Mouse (Mus musculus): Measurements from ENCODE around the gene Elovl6. TPM values are rescaled to one million over a fixed set of nuclear protein-coding genes. Genes with fewer than 3 reads are reported as not detected.

Gene Elovl6
- 1 to 10 TPM; 4.5 to 5.4 TPM for total RNA-seq (2023)

DNA sequence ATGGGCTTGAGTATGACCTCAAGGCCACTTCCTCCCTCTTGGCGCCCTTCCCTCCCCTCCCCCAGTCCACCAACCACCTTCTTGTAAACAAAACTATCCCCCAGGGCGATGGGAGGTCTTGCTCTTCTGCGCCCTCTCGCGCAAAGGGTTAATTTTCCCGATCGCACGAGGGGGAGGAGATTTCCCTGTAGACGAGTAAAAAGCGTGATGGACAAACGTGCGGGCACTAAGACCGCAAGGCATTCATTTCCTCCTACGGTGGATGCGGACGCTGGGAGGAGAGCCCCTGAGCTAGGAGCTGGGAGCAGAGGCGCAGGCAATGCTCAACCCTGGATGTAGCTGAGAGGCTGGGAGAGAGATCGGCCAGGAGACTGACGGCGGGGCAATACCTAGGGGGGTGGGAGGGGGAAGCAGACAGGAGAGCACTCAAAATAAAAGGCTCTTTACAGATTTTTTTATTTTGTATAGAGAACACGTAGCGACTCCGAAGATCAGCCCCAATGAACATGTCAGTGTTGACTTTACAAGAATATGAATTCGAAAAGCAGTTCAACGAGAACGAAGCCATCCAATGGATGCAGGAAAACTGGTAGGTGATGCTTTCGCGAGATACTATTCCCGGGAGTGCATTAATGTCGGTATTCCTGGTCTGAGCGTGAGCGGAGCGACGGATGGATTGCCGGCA, at the start of gene Elovl6:
Elovl6 (plus strand) TSS at position 176 of the 685 bp plus-strand sequence.

Other genes starting within 250 kb of the Elovl6 start
- under 1 TPM; 0.59 to 0.77 TPM for gene Enpep, start 199.6 kb upstream of the Elovl6 start, total RNA-seq (2023)
- under 1 TPM; 0.33 to 0.96 TPM for gene Egf, start 223.0 kb downstream of the Elovl6 start, total RNA-seq (2023)